Comparison of ENCODE assay signal across 30 mouse cellular contexts in the genomic region with DNA sequence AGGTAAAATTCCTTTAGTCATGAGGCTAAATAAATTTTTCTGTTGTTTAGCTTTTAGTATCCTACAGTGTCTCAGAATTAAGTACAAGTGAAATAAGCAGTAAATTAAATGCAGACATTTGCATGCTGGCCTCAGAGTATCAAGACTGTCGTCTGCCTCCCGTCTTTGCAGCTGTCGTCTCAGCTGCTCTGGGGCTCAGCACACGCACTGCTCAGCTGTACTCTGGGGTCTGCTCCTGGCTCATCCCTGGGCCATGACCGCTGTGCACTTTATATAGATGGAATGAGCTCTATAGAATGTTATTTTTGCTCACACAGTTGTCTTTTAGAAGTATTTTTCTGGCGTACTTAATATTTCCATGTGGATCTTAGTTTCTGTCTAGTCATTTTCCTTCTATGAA.
DNase-seq lines count a peak whose midpoint lies in the region; ATAC-seq and TF ChIP-seq lines count a peak whose summit lies in the region.
"Had no signal": no experiment of that assay in that cellular context is flagged by ENCODE, and none has a peak within 500 bp of the region (broad histone marks: within the 10 kb centered on the region; RNA-seq: fewer than 3 reads in every experiment).

No protein-coding gene starts in this region.

- peaks cover 3% of the 10 kb centered on the region; the same call in 1 of the 2 replicates for H3K4me1 ChIP-seq in embryonic facial prominence, embryonic 14.5 days (ENCODE audit: control insufficient read depth, insufficient read depth, low read length)
- H3K4me1 ChIP-seq in embryonic facial prominence, embryonic 10.5 days: peaks cover 6% of the 10 kb centered on the region; the same call in 1 of the 2 replicates
- H3K4me1 ChIP-seq in midbrain, embryonic 13.5 days (replicated peaks): peaks cover 36% of the 10 kb centered on the region
- H3K4me1 ChIP-seq in midbrain, embryonic 14.5 days (ENCODE audit: control insufficient read depth, insufficient read depth, low read length): peaks cover 9% of the 10 kb centered on the region; the same call in 1 of the 2 replicates

- peaks cover 5% of the 10 kb centered on the region for H3K36me3 ChIP-seq in embryonic facial prominence, embryonic 14.5 days (ENCODE audit: control insufficient read depth, insufficient read depth, low read length)
- H3K36me3 ChIP-seq in embryonic facial prominence, embryonic 10.5 days (replicated peaks): peaks cover 8% of the 10 kb centered on the region
- H3K36me3 ChIP-seq in midbrain, embryonic 13.5 days: 0 out of 2 replicates have a peak, but pooled peaks cover 1% of the 10 kb centered on the region
- 0 out of 2 replicates have a peak, but pooled peaks cover 2% of the 10 kb centered on the region for H3K36me3 ChIP-seq in midbrain, embryonic 14.5 days (ENCODE audit: control insufficient read depth, insufficient read depth, low read length)

- TF ChIP-seq CTCF in gastrocnemius, adult 2 months (IDR thresholded peaks at IDR 0.05): no peak

- 54% methylated on average over 6 of the region's 6 CpGs for WGBS in embryonic facial prominence, embryonic 14.5 days
- WGBS in embryonic facial prominence, embryonic 10.5 days: 76% methylated on average over 6 of the region's 6 CpGs
- WGBS in midbrain, embryonic 13.5 days: 49% methylated on average over 6 of the region's 6 CpGs
- WGBS in midbrain, embryonic 14.5 days: 28% methylated on average over 6 of the region's 6 CpGs

- no peaks in the 10 kb centered on the region for H3K9me3 ChIP-seq in embryonic facial prominence, embryonic 14.5 days (ENCODE audit: control insufficient read depth, low read length)
- H3K9me3 ChIP-seq in embryonic facial prominence, embryonic 10.5 days: no peaks in the 10 kb centered on the region
- no peaks in the 10 kb centered on the region for H3K9me3 ChIP-seq in midbrain, embryonic 13.5 days
- no peaks in the 10 kb centered on the region for H3K9me3 ChIP-seq in midbrain, embryonic 14.5 days (ENCODE audit: control insufficient read depth, low read length)
- H3K9me3 ChIP-seq: heart, embryonic 13.5 days; limb, embryonic 12.5 days; liver, embryonic 13.5 days had no signal

- intact Hi-C loops in gastrocnemius, adult 2 months (cut with DNase I): no loop called here
- intact Hi-C loops in gastrocnemius, postnatal 14 days (cut with DNase I; ENCODE audit: low total_unique reads): no loop called here

- DNase-seq in embryonic facial prominence, embryonic 14.5 days (ENCODE audit: low spot score): peak; percentile 77
- no peak for DNase-seq in embryonic facial prominence, embryonic 10.5 days (ENCODE audit: low spot score)
- no peak for DNase-seq in gastrocnemius, adult 2 months
- DNase-seq in gastrocnemius, postnatal 14 days: no peak
- DNase-seq in midbrain, embryonic 14.5 days: no peak
- no peak for DNase-seq in thymus, postnatal 10 days (ENCODE audit: low spot score in 2 of 2)
- DNase-seq: adrenal gland, adult 2 months; adrenal gland, postnatal 36 days; cerebellum, adult 2 months; cerebellum, postnatal 14 days; gastrocnemius, postnatal 36 days; heart, adult 2 months; heart, postnatal 10 days; kidney, adult 11 months; kidney, postnatal 14 days; liver, embryonic 13.5 days; lung, adult 18-20 months; lung, postnatal 4 days; right cerebral cortex, adult 18-20 months; spleen, adult 18-20 months; thymus, adult 18-20 months; thymus, postnatal 36 days had no signal

- no peak overlapping the region for H3K4me3 ChIP-seq in embryonic facial prominence, embryonic 14.5 days (ENCODE audit: low read depth, low read length)
- H3K4me3 ChIP-seq in embryonic facial prominence, embryonic 10.5 days: no peak overlapping the region
- no peak overlapping the region for H3K4me3 ChIP-seq in gastrocnemius, adult 2 months
- no peak overlapping the region for H3K4me3 ChIP-seq in midbrain, embryonic 13.5 days (replicated peaks)
- no peak overlapping the region for H3K4me3 ChIP-seq in midbrain, embryonic 14.5 days (replicated peaks; ENCODE audit: low read depth, low read length)
- H3K4me3 ChIP-seq: heart, adult 2 months; heart, embryonic 13.5 days; limb, embryonic 12.5 days; liver, embryonic 13.5 days had no signal

- no peaks in the 10 kb centered on the region for H3K27me3 ChIP-seq in embryonic facial prominence, embryonic 14.5 days (replicated peaks; ENCODE audit: control insufficient read depth, insufficient read depth, low read length)
- H3K27me3 ChIP-seq in embryonic facial prominence, embryonic 10.5 days (replicated peaks; ENCODE audit: low read depth, poor library complexity, severe bottlenecking): no peaks in the 10 kb centered on the region
- no peaks in the 10 kb centered on the region for H3K27me3 ChIP-seq in midbrain, embryonic 13.5 days
- no peaks in the 10 kb centered on the region for H3K27me3 ChIP-seq in midbrain, embryonic 14.5 days (ENCODE audit: control insufficient read depth, insufficient read depth, low read length)
- H3K27me3 ChIP-seq: CH12.LX; heart, embryonic 13.5 days; limb, embryonic 12.5 days; liver, embryonic 13.5 days had no signal

- no peak overlapping the region for H3K9ac ChIP-seq in embryonic facial prominence, embryonic 14.5 days (ENCODE audit: low read depth, low read length)
- no peak overlapping the region for H3K9ac ChIP-seq in midbrain, embryonic 13.5 days (replicated peaks)
- no peak overlapping the region for H3K9ac ChIP-seq in midbrain, embryonic 14.5 days (replicated peaks; ENCODE audit: low read length)
- H3K9ac ChIP-seq: heart, embryonic 13.5 days; hindbrain, embryonic 14.5 days; limb, embryonic 12.5 days; liver, embryonic 13.5 days had no signal

- H3K4me2 ChIP-seq in embryonic facial prominence, embryonic 14.5 days (ENCODE audit: low read depth, low read length): no peak overlapping the region
- H3K4me2 ChIP-seq in midbrain, embryonic 13.5 days (replicated peaks): no peak overlapping the region
- no peak overlapping the region for H3K4me2 ChIP-seq in midbrain, embryonic 14.5 days (ENCODE audit: low read length)
- H3K4me2 ChIP-seq: heart, embryonic 13.5 days; hindbrain, embryonic 14.5 days; limb, embryonic 12.5 days; liver, embryonic 13.5 days had no signal

- H3K27ac ChIP-seq in embryonic facial prominence, embryonic 14.5 days (replicated peaks; ENCODE audit: low read depth, low read length): no peak overlapping the region
- no peak overlapping the region for H3K27ac ChIP-seq in embryonic facial prominence, embryonic 10.5 days (replicated peaks)
- H3K27ac ChIP-seq in gastrocnemius, adult 2 months: peak overlapping the region; percentile 24; the same call in 1 of the 2 replicates
- H3K27ac ChIP-seq in midbrain, embryonic 13.5 days: no peak overlapping the region
- H3K27ac ChIP-seq in midbrain, embryonic 14.5 days (replicated peaks; ENCODE audit: low read depth, low read length): no peak overlapping the region
- H3K27ac ChIP-seq: heart, adult 2 months; heart, embryonic 13.5 days; hindbrain, embryonic 14.5 days; limb, embryonic 12.5 days; liver, embryonic 13.5 days had no signal

- ATAC-seq in embryonic facial prominence, embryonic 14.5 days (ENCODE audit: low read depth): peak; percentile 85
- peak; percentile 73; the same call in 1 of the 2 replicates for ATAC-seq in midbrain, embryonic 13.5 days
- ATAC-seq in midbrain, embryonic 14.5 days (ENCODE audit: low FRiP score, low TSS enrichment): no peak
- no peak for ATAC-seq in inflammation-experienced regulatory T-cells, adult 6 months
- ATAC-seq: activated CD4-positive, CD25-positive, alpha-beta regulatory T cell, adult 4 months; lung, postnatal 0 days had no signal

Comparison
In these comparisons a context has a peak if more than half of its experiments do, and no peak if none do; other contexts are left out.
1. ATAC-seq: peak in embryonic facial prominence, embryonic 14.5 days (single experiment) and midbrain, embryonic 13.5 days (single experiment); none in midbrain, embryonic 14.5 days (single experiment) and inflammation-experienced regulatory T-cells, adult 6 months (single experiment).